Mouse (Mus musculus) left cerebral cortex, adult 2 months (tissue): ENCODE measurements around the gene Kcnk1. TPM values are rescaled to one million over a fixed set of nuclear protein-coding genes. Genes with fewer than 3 reads are reported as not detected.
A peak's percentile ranks its signal among the peaks of the same experiment; 100 is the strongest.

Experiments
- DNase-seq, 2 experiments: peaks; one replicate each; pipeline ENCODE4 v3.0.0; 2021 to 2022; ENCODE audit warnings: low spot score in 2 of 2, mixed read lengths in 1 of 2; ENCODE audit errors: extremely low spot score in 1 of 2
- H3K27ac ChIP-seq: fragments of 200-600 bp; 2 replicates; pipeline ENCODE4 v1.8.1; 2022
- H3K4me3 ChIP-seq: fragments of 200-600 bp; 2 replicates; pipeline ENCODE4 v1.8.1; 2022
- CTCF ChIP-seq: fragments of 200-600 bp; IDR thresholded peaks from 2 replicates; pipeline ENCODE4 v1.8.1; 2022; ENCODE audit warnings: antibody characterized with exemption, mild to moderate bottlenecking, moderate library complexity
- intact Hi-C: fragments of 180-260 bp; cut with DNase I; formaldehyde crosslinking; loops from one replicate; pipeline ENCODE4 v1.15.1; 2025
- total RNA-seq, 2 experiments: library from RNA; stranded (reverse); gene quantifications; 2 replicates each; pipeline ENCODE4 v1.2.3; 2021

Kcnk1 gene
- total RNA-seq, 2 experiments from 2014 or later, result 90.0 to 91.1 TPM

DNA sequence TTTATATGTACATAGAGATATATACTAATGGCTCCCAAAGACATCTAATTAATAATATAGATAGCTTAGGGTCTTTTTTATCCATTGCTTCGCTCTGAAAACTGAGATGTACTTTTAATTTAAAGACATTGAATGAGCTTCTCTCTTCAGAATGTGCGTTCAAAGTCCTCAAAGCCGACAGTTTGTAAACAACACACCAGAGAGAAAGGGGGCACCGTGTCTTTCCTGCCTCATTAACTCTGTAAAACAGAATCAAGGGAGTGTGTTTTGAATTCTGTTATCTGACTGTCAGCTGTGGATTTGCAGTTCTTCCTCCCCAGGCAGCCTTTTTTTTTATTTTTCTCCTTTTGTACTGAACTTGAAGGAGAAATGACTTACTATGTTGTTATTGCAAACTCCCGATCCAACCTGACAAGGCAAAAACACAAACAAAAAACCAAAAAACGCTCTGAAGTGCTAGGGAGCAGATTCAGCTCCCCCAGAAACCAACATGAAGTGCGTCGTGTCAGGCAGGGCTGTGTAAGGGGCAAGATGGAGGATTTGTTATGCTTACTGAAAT is 69.7 kb downstream of the Kcnk1 start:
- Histone ChIP-seq H3K4me3 (no peak overlapping the region), H3K27ac (no peak overlapping the region)
- intact Hi-C loops, result no loop called here
- TF ChIP-seq CTCF, result no peak
- DNase-seq, result no peak

DNA sequence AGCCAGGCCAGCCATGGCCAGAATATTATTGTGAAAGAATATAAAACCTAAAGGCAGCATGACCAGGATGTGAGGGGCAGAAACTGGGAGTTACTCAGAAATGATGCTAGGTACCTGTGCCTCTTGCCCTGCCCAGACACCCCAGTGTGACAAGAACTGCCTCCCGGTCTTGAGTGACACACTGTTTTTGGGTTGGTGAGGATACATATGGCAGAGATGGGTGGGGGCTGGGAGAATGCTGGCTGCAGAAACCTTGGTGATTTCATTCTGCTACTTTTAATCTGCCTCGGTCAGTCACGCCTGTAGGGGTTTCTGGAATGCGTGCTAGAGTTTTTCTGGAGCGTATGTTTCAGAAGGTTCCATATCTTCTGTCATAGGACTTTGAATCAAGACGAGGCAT is 72.3 kb downstream of the Kcnk1 start:
- DNase-seq, result no peak
- TF ChIP-seq CTCF, result no peak
- Histone ChIP-seq H3K27ac (no peak overlapping the region), H3K4me3 (no peak overlapping the region)
- intact Hi-C loops, result no loop called here

DNA sequence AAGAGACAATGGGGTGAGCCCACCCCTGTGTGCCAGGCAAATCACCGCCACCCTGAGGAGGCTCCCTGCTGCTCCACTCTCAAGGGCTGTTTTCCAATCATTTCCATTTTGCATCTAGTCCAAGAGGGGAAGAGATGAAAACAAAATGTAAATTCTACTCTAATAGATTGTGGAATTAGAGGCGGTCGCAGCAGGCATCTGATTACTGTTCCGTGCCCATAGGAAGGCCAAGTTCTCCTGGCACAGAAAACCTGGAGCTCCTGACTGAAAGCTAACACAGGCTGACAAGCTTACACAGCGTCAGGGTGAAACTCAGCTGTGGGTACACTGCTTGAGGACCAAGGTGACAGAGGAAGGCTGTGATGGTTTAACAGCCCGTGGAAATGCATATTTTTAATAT is 73.2 kb downstream of the Kcnk1 start:
- Histone ChIP-seq H3K4me3 (no peak overlapping the region), H3K27ac (no peak overlapping the region)

DNA sequence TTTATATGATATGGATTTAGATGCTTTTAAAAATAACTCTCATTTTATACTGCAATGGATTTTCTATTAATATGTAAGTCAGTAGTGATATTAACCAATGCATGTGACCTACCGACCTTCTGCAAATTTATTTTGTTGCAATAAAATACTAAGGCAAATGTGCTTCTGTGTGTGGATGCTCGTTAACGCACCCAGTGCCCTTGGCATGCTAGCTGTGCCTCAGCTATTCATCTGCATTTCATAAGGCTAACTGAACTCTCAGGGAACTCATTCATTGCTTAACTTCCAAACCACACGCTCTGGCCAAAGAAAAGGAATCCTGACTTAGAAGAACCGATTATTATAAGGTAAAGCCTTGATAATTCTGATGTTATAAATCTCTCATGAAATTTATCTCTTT is 77.7 kb downstream of the Kcnk1 start:
- TF ChIP-seq CTCF, result no peak
- Histone ChIP-seq H3K4me3 (no peak overlapping the region), H3K27ac (peak overlapping the region; percentile 57)
- intact Hi-C loops, result no loop called here
- no peak for DNase-seq

More for the DNA sequence above, 73.2 kb downstream of the Kcnk1 start:
- DNase-seq, result no peak
- intact Hi-C loops, result no loop called here
- TF ChIP-seq CTCF, result no peak

DNA sequence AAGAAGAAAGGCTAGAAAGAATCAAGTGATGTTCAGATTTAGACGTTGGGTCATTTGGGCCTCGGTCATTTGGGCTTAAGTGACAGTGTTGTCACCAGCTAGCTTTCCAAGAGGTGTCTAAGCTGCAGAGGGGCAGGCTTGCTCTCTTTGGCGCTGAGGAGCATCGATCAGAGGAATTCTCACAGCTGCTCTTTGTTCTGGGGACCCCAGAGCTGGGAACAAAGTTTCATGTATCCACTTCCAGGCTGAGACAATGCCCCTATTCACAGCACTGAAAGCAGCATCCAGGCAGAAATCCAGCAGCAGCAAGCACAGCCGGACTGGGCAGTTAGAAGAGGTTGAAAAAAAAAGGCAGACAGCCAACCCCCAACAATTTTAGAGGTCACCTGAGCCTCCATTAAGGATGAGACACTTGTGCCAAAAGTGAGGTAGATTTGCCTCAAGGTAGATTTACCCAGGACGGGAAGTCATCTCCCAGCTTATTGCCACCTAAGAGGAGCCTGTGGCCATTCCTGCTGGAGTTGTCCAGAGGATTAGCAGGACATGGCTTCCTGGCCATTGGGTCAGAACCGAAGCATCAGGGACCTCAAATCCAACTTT is 78.3 kb downstream of the Kcnk1 start:
- peak in 1 of 2 experiments; percentile 46 for DNase-seq
- Histone ChIP-seq H3K4me3 (no peak overlapping the region), H3K27ac (peak overlapping the region; percentile 57)
- TF ChIP-seq CTCF, result no peak
- intact Hi-C loops, result no loop called here

DNA sequence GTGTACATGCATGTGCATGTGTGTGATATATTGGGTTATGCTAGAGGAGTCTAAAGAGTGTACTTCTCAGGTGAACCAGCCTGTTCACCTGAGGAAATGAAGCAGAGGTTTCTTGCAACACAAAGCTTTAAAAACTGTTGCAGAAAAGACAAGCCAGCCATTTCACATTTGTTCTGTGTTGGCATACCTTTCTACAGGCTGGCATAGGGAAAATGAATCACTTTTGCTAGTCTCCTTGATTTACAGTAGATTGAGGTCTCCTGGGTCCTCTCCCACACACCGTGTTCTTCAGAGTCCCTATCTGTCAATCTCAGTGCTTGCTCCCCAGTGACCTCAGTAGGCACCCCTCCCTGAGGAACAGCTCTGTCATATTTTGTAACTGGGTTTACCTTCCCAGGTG is 79.1 kb downstream of the Kcnk1 start:
- Histone ChIP-seq H3K27ac (no peak overlapping the region), H3K4me3 (no peak overlapping the region)
- intact Hi-C loops, result no loop called here
- no peak for TF ChIP-seq CTCF
- DNase-seq, result no peak

DNA sequence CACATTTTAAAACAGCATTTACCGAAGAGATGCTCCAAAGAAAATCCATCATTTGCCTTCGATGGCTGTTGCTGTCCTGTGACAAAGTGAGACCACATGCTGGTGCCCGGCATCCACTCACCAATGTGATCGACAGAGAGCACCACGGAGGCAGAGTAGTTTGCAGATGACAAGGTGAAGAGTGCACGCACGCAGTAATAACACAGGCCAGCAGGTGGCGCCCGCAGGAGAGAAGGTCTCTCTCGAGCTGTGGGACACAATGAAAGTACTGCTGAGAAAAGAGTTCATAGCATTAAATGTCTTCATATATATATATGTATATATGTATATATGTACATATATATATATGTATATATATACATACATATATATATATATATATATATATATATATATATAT is 80.4 kb downstream of the Kcnk1 start:
- intact Hi-C loops, result no loop called here
- H3K4me3 ChIP-seq, result no peak overlapping the region
- TF ChIP-seq CTCF, result peak; percentile 80
- no peak overlapping the region for H3K27ac ChIP-seq
- DNase-seq, result peak; percentile 75 to 84

Other genes starting within 250 kb of the Kcnk1 start
- gene Pcnx2, start 96.9 kb upstream of the Kcnk1 start, total RNA-seq, result 10 to 100 TPM; 90.3 to 91.0 TPM
- 1 to 10 TPM; 1.8 to 3.0 TPM for gene Map3k21, start 84.7 kb upstream of the Kcnk1 start, total RNA-seq